Mouse (Mus musculus): ENCODE measurements around the gene Olfr963.
"Not testable (repeated sequence)": the region's sequence is repeated elsewhere in the genome, so short reads cannot be mapped to it uniquely, and the experiment has no call there.

The Olfr963 gene

DNA sequence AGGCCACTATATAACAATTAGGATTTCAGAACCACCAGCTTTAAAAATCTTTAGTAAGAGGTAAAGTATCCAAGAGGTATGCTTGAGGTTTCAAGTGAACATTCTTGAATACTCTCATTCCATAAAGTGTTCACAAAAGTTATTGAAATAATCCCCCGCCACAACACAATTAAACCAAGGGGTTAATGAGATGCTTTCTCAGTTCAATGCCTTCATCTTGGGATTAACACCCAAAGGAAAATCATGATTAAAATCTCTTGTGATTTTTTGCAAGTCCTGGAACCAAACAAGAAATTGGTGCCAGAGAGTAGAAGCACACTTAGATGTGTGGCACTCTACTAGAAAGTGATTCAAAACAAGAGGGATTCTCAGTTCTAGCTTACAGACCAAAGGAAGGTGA lies at the start of gene Olfr963:
Gene Olfr963 (plus strand): TSS at position 301 of the 400 bp plus-strand sequence.
- no peak for DNase-seq

DNA sequence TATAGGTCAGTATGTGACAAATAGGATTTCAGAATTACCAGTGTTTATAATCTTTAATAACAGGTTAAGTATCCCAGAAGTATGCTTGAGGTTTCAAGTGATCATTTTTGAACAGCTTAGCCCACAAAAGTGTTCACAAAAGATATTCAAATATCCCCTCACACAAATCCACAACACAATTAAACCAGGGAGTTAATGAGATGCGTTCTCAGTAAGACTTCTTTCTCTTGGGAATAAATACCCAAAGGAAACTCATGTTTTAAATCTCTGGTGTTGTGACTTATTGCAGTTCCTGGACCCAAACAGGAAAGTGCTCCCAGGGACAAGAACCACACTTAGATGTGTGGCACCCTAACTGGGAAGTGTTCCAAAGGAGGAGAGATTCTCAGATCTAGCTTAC lies 45.9 kb upstream of the Olfr963 start, which contains the start of gene Olfr960:
Gene Olfr960 (plus strand): TSS at position 301 of the 400 bp plus-strand sequence.
- DNase-seq = no peak

DNA sequence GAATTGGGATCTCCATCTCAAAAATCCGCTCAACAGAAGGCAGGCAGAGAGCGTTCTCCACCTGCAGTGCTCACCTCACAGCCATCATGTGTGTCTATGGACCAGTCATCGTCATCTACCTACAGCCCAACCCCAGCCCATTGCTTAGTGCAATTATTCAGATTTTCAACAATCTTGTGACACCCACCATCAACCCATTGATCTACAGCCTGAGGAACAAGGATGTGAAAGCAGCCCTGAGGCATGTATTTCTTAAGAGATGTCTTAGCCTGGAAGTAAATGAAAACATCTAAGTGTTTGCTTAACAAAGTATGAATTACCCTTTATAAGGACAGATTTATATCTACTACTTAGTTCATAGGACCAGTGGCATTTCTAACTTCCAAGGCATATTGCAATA lies 43.2 kb upstream of the Olfr963 start:
- DNase-seq = no peak

DNA sequence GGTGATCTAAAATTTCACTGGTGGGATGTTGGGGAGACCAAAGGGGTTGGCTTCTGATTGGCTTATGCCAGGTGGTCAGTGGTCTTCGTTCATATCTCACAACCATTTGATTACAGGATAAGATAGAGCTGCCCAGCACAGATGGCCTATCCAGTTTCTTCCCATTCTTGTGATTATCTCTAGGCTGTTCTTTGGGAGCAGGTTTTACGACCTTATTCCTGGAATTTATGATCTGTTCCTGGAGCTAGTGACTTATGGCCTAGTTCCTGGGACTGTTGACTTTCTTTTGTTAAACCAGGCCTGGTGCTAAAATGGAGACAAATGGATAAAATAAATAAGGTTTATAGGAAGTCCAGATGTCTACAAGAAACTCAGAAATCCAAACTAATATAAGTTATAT lies 42.3 kb upstream of the Olfr963 start:
- DNase-seq = no peak

DNA sequence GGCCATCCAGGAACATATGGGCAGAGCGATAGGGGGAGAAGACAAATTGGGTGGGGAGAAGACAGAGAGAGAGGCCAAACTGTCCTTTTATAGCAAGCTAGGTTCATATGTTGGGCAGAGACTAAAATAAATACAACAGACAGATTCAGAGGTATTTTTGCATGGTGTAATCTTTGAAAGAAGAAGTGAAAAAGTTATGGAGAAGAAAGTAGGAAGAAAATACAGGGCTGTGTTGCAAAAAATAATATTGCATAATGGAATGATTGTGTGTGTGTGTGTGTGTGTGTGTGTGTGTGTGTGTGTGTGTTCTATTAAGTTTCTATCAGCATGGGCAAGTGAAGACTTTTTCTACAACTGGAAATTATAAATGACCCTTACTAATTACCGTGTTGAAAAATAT lies 37.9 kb upstream of the Olfr963 start:
- DNase-seq = no peak

DNA sequence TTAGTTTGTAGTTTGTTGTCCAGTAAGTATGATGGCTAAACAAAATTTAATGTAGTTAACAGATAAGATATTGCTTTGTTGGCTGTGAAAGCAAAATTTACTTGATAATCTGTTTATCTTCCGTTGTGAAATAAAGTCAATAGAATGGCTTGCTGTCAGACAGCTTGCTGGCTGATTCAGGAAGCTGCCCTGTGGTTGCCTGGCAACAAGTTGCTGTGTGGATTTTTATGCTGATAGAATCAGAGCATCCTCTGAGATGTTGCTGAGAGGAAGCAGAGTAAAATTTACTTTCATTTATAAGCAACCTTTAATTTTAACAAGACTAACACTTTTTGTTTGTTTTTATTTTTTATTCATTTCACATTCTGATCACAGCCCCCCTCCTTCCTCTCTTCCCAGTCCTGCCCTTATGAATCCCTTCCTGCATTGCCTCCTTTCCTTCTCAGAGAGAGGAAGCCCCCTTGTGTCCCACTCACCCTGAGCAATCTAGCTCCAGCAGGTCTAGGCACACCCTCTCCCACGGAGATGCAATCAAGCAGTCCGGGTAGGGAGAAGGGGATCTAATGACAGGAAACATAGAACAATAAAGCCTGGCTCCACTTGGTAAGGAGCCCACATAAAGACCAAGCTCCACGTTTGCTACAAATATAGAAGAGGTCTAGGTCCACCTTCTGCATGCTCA lies 33.0 kb upstream of the Olfr963 start:
- DNase-seq = no peak

DNA sequence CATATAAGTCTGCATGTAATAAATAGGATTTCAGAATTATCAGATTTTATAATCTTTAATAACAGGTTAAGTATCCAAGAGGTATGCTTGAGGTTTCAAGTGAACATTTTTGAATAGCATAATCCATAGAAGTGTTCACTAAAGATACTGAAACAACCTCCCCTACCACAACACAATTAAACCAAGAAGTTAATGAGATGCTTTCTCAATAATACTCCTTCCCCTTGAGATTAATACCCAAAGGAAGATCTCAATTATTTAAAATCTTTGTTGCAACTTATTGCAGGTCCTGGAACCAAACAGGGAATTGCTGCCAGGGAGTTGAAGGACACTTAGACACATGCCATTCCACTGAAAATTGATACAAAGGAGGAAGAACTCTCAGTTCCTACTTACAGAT lies 22.2 kb upstream of the Olfr963 start, which contains the start of gene Olfr961:
Gene Olfr961 (plus strand): TSS at position 301 of the 400 bp plus-strand sequence.
- DNase-seq = no peak

DNA sequence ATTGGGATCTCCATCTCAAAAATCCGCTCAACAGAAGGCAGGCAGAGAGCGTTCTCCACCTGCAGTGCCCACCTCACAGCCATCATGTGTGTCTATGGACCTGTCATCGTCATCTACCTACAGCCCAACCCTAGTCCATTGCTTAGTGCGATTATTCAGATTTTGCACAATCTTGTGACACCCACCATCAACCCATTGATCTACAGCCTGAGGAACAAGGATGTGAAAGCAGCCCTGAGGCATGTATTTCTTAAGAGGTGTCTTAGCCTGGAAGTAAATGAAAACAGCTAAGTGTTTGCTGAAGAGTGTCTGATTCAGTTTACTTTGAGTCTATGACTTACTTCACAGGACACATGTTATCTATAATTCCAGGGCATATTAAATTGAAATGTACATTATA lies 19.6 kb upstream of the Olfr963 start:
- DNase-seq = no peak

DNA sequence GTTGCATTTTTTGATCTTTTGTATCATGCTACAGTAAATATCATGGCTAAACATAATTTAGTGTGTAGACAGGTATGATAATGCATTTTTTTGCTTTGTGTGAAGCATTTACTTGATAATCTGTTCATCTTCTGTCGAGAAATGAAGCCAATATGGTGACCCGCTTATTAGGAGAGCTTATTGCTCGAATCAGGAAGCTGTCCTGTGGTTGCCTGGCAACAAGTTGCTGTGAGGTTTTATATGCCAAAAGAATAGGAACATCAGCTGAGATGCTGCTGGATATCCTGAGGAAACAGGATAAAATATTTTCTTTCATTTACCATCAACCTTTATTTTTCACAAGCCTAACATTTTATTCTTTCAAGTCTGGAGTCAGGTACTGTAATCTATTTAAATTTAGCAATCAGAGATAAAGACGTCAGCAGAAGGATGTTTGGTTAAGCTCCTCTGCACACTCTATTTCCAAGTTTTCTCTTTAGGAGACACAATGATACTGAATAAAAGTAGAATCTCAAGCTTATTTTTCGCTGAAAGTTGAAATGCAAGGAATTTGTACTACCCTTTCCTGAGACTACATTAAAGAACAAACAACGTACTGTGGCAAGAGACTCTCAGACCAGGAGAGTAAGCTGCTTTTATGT lies 12.1 kb upstream of the Olfr963 start:
- no peak for DNase-seq

DNA sequence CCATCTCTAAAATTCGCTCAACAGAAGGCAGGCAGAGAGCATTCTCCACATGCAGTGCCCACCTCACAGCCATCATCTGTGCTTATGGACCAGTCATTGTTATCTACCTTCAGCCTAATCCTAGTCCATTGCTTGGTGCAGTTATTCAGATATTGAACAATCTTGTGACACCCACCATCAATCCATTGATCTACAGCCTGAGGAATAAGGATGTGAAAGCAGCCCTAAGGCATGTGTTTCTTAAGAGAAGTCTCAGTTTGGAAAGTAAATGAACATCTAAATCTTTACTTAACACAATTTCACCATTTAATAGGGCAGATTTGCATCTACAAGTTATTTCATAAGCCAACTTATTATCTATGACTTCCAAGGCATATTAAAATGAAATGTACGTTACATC lies 2.7 kb downstream of the Olfr963 start:
- no peak for DNase-seq

DNA sequence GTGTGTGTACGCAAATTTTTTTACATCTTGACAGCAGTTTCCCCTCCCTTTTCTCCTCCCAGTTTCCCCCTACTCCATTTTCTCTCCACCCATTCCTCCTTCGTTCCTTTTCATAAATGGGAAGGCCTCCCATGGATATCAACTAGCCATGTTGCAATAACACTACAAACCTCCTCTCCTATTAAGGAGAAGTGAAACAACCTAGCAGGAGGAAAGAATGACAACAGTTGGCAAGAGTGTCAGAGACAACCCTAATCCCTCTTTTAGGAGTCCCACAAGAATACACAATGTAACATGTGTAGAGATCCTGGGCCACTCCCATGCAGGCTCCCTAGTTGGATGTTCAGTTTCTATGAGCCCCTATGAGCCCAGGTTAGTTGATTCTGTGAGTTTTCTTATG lies 7.8 kb downstream of the Olfr963 start:
- DNase-seq = no peak

DNA sequence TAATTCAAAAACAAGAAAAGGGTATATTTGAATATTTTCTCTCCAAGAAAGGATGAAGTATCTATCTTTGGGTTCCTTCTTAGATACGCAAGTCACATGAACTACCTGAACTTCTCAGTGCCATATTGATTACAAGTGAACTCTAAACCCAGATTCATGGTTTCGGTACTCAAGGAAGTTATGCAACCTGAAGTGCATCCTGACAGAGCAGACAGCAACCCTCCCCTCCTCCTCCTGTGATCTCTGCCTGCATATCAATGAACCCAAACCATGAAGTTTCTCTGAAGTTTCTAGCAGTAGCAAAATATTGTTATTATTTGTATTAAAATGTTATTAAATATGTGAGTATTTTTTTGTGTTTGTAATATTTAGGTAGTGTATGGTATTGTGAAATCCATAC lies 11.6 kb downstream of the Olfr963 start:
- no peak for DNase-seq

DNA sequence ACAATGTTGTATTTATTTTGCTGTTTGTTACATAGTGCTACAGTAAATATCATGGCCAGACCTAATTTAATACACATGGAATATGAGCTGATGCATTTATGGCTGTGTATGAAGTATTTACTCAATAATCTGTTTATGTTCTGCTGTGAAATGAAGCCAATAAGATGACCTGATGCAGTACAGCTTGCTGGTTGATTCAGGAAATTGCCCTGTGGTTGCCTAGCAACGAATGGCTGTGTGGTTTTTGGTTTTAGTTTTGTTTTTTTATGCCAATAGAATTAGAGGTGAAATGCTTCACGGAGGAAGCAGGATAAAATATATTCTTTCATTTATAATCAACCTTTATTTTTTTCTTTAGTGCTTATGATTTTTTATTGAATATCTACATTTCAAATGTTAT lies 12.3 kb downstream of the Olfr963 start:
- DNase-seq = no peak

DNA sequence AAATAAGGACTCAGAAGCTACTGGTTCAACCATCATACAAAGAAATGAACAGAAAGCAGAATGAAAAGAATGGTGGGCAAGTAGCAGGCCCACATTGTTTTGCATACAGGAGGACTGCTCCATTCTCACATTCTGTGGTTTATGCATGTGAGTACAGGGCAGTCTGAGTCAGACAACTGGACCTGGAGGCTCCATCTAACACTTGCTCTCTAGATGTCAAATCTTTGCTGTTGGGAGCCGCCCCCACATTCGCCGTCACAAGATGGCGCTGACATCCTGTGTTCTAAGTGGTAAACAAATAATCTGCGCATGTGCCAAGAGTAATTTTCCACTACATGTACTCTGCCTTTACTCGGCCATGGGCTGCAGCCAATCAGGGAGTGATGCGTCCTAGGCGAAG lies 34.1 kb downstream of the Olfr963 start:
- not testable (repeated sequence) for DNase-seq

DNA sequence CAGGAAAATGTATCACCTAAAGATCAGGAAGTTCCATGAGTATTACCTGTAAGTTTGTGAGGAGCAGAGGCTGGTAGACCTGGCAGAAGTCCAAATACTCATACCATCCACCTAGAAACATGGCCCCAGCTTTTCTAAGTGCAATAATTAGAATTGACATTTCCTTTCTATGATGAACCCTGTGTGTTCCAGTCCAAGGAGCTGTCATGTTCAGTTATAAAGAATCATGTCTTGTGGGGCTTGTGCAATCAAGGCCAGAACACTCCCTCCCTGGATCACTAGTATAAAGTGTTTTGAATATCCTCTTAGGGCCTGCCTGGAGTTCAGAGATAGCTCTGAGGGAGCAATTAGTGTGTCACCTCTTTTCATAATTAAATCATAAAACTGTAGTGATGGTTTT lies 40.0 kb downstream of the Olfr963 start, which contains the start of gene Olfr149:
Gene Olfr149 (minus strand): TSS at position 101 of the 400 bp plus-strand sequence.
- no peak for DNase-seq

DNA sequence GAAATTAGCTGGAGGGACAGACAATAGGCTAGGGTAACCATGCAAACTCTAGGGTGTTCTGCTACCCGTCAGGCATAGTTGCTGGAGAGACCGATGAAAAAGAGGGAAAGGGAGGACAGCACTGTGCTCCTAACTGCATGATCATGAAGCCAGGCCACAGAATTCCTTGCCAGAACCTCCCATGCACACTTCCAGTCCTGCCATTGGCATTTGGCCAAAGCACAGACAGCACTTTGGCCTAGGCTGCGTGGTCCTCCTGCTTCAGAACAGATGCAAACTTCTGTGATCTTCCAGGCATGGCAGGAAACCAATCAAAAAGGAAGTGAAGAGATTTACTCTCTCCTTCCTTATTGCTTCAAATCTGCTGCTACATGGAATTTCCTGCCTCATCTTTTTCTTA lies 42.0 kb downstream of the Olfr963 start:
- DNase-seq = peak; percentile 8

DNA sequence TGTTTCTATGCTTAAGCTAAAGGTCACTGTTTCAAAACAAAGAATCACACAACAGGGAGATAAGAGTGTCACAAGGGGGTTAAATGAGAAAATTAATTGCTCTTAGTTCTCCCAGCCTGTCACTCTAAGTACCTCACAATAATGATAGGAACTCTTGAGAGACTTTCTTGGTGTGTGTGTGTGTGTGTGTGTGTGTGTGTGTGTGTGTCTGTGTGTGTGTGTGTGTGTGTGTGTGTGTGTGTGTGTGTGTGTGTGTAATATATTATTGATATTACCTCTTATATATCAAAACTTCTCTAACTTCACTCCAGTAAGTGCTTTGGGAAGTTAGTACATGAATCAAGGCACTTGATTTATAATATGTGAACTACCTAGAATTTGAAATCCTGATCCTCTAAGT lies 44.0 kb downstream of the Olfr963 start, which contains the start of gene Olfr965:
Gene Olfr965 (plus strand): TSS at position 301 of the 400 bp plus-strand sequence.
- DNase-seq = no peak

Data from lung, postnatal 10 days (tissue).